ENCODE assay signal across 26 mouse cellular contexts in genomic region chr4:72766896-72767295, GRCm38 (mm10).
DNase-seq lines count a peak whose midpoint lies in the region; ATAC-seq and TF ChIP-seq lines count a peak whose summit lies in the region.
"Had no signal": no experiment of that assay in that cellular context is flagged by ENCODE, and none has a peak within 500 bp of the region (broad histone marks: within the 10 kb centered on the region; RNA-seq: fewer than 3 reads in every experiment).

No protein-coding gene starts in this region.

- no peak for TF ChIP-seq POLR2A in brain, embryonic 14.5 days (IDR thresholded peaks at IDR 0.05; ENCODE audit: borderline replicate concordance, extremely low read depth, insufficient read depth, insufficient read length, poor library complexity, severe bottlenecking)

- no peaks in the 10 kb centered on the region for H3K9me3 ChIP-seq in hindbrain, embryonic 13.5 days
- no peaks in the 10 kb centered on the region for H3K9me3 ChIP-seq in hindbrain, embryonic 11.5 days (ENCODE audit: control insufficient read depth, low read length)
- 0 out of 2 replicates have a peak, but pooled peaks cover under 1% of the 10 kb centered on the region for H3K9me3 ChIP-seq in midbrain, embryonic 14.5 days (ENCODE audit: control insufficient read depth, low read length)
- H3K9me3 ChIP-seq: embryonic facial prominence, embryonic 13.5 days; hindbrain, embryonic 15.5 days; intestine, embryonic 15.5 days; neural tube, embryonic 12.5 days had no signal

- ATAC-seq in hindbrain, embryonic 13.5 days (ENCODE audit: low FRiP score): peak; percentile 24; the same call in 1 of the 2 replicates
- ATAC-seq in hindbrain, embryonic 11.5 days (ENCODE audit: low FRiP score): no peak
- peak; percentile 55; the same call in 1 of the 2 replicates for ATAC-seq in midbrain, embryonic 14.5 days (ENCODE audit: low FRiP score, low TSS enrichment)
- ATAC-seq in granulocyte monocyte progenitor cell, adult 5-6 weeks (replicated peaks; ENCODE audit: poor library complexity, severe bottlenecking): no peak
- ATAC-seq in megakaryocyte-erythroid progenitor cell, adult 5-6 weeks (replicated peaks; ENCODE audit: low FRiP score, low TSS enrichment, poor library complexity, severe bottlenecking): no peak
- ATAC-seq: activated CD4-positive, CD25-positive, alpha-beta regulatory T cell, adult 4 months; intestine, embryonic 15.5 days had no signal

- H3K27me3 ChIP-seq in hindbrain, embryonic 13.5 days: no peaks in the 10 kb centered on the region
- no peaks in the 10 kb centered on the region for H3K27me3 ChIP-seq in hindbrain, embryonic 11.5 days (ENCODE audit: control insufficient read depth, insufficient read depth, low read length)
- H3K27me3 ChIP-seq in midbrain, embryonic 14.5 days (ENCODE audit: control insufficient read depth, insufficient read depth, low read length): no peaks in the 10 kb centered on the region
- H3K27me3 ChIP-seq: embryonic facial prominence, embryonic 13.5 days; hindbrain, embryonic 15.5 days; intestine, embryonic 15.5 days; neural tube, embryonic 12.5 days had no signal

- H3K9ac ChIP-seq in hindbrain, embryonic 13.5 days: no peak overlapping the region
- no peak overlapping the region for H3K9ac ChIP-seq in hindbrain, embryonic 11.5 days (ENCODE audit: low read depth, low read length)
- no peak overlapping the region for H3K9ac ChIP-seq in midbrain, embryonic 14.5 days (replicated peaks; ENCODE audit: low read length)
- H3K9ac ChIP-seq: embryonic facial prominence, embryonic 13.5 days; hindbrain, embryonic 15.5 days; intestine, embryonic 15.5 days; neural tube, embryonic 12.5 days had no signal

- no peak for TF ChIP-seq CTCF in brain, embryonic 14.5 days (IDR thresholded peaks at IDR 0.05; ENCODE audit: borderline replicate concordance, extremely low read depth, insufficient read depth, insufficient read length)

- H3K4me2 ChIP-seq in hindbrain, embryonic 13.5 days: no peak overlapping the region
- no peak overlapping the region for H3K4me2 ChIP-seq in hindbrain, embryonic 11.5 days (replicated peaks; ENCODE audit: low read depth, low read length)
- H3K4me2 ChIP-seq in midbrain, embryonic 14.5 days (ENCODE audit: low read length): no peak overlapping the region
- H3K4me2 ChIP-seq: embryonic facial prominence, embryonic 13.5 days; heart, embryonic 11.5 days; hindbrain, embryonic 15.5 days; intestine, embryonic 15.5 days; liver, embryonic 11.5 days; neural tube, embryonic 12.5 days had no signal

- no peak overlapping the region for H3K4me3 ChIP-seq in hindbrain, embryonic 13.5 days
- H3K4me3 ChIP-seq in hindbrain, embryonic 11.5 days (ENCODE audit: low read depth, low read length): no peak overlapping the region
- no peak overlapping the region for H3K4me3 ChIP-seq in midbrain, embryonic 14.5 days (replicated peaks; ENCODE audit: low read depth, low read length)
- H3K4me3 ChIP-seq: embryonic facial prominence, embryonic 13.5 days; hindbrain, embryonic 15.5 days; intestine, embryonic 15.5 days; neural tube, embryonic 12.5 days had no signal

- no peak for DNase-seq in hindbrain, embryonic 11.5 days (ENCODE audit: low spot score)
- DNase-seq in brain, embryonic 14.5 days (ENCODE audit: low read depth): peak; percentile 84
- DNase-seq in brain, embryonic 18.5 days (ENCODE audit: low read depth, low spot score): peak; percentile 45
- DNase-seq in midbrain, embryonic 14.5 days: no peak
- no peak for DNase-seq in layer of hippocampus, adult 18-20 months (ENCODE audit: low spot score in 2 of 2)
- DNase-seq: adrenal gland, adult 8-10 months; cerebellum, adult 8-10 months; gastrocnemius, postnatal 10 days; heart, adult 11 months; kidney, adult 8-10 months; kidney, postnatal 10 days; lung, adult 18-20 months; lung, postnatal 10 days; right cerebral cortex, adult 18-20 months; right cerebral cortex, postnatal 4 days; thymus, postnatal 14 days had no signal

- H3K36me3 ChIP-seq in hindbrain, embryonic 13.5 days: no peaks in the 10 kb centered on the region
- H3K36me3 ChIP-seq in hindbrain, embryonic 11.5 days (ENCODE audit: control insufficient read depth, insufficient read depth, low read length): no peaks in the 10 kb centered on the region
- H3K36me3 ChIP-seq in midbrain, embryonic 14.5 days (ENCODE audit: control insufficient read depth, insufficient read depth, low read length): no peaks in the 10 kb centered on the region
- H3K36me3 ChIP-seq: embryonic facial prominence, embryonic 13.5 days; hindbrain, embryonic 15.5 days; intestine, embryonic 15.5 days; neural tube, embryonic 12.5 days had no signal

- peaks cover 4% of the 10 kb centered on the region; the same call in 1 of the 2 replicates for H3K4me1 ChIP-seq in hindbrain, embryonic 13.5 days (replicated peaks)
- no peaks in the 10 kb centered on the region for H3K4me1 ChIP-seq in hindbrain, embryonic 11.5 days (replicated peaks; ENCODE audit: control insufficient read depth, insufficient read depth, low read length)
- peaks cover 6% of the 10 kb centered on the region; the same call in 1 of the 2 replicates for H3K4me1 ChIP-seq in midbrain, embryonic 14.5 days (ENCODE audit: control insufficient read depth, insufficient read depth, low read length)
- H3K4me1 ChIP-seq: embryonic facial prominence, embryonic 13.5 days; intestine, embryonic 15.5 days; neural tube, embryonic 12.5 days had no signal

- 70% methylated on average over 5 of the region's 5 CpGs for WGBS in hindbrain, embryonic 13.5 days
- 84% methylated on average over 5 of the region's 5 CpGs for WGBS in hindbrain, embryonic 11.5 days
- 52% methylated on average over 5 of the region's 5 CpGs for WGBS in midbrain, embryonic 14.5 days

- H3K27ac ChIP-seq in hindbrain, embryonic 13.5 days: no peak overlapping the region
- no peak overlapping the region for H3K27ac ChIP-seq in hindbrain, embryonic 11.5 days (ENCODE audit: low read depth, low read length)
- H3K27ac ChIP-seq in midbrain, embryonic 14.5 days (replicated peaks; ENCODE audit: low read depth, low read length): no peak overlapping the region
- H3K27ac ChIP-seq: embryonic facial prominence, embryonic 13.5 days; intestine, embryonic 15.5 days; neural tube, embryonic 12.5 days had no signal

Comparison
In these comparisons a context has a peak if more than half of its experiments do, and no peak if none do; other contexts are left out.
1. ATAC-seq: peak in hindbrain, embryonic 13.5 days (single experiment) and midbrain, embryonic 14.5 days (single experiment); none in hindbrain, embryonic 11.5 days (single experiment), granulocyte monocyte progenitor cell, adult 5-6 weeks (single experiment) and megakaryocyte-erythroid progenitor cell, adult 5-6 weeks (single experiment).
2. DNase-seq: peak in brain, embryonic 14.5 days (single experiment) and brain, embryonic 18.5 days (single experiment); none in hindbrain, embryonic 11.5 days (single experiment), midbrain, embryonic 14.5 days (single experiment) and layer of hippocampus, adult 18-20 months (0 of 2).